Mouse (Mus musculus) layer of hippocampus, adult 11-12 months (tissue): ENCODE measurements around the gene Pde1b.

Experiments
- DNase-seq: peaks from one replicate; pipeline ENCODE4 v3.0.0; 2022; ENCODE audit warnings: low spot score

The Pde1b gene

GRCm38 (mm10) chr15:103509317-103509716 is 6.5 kb downstream of the Pde1b start:
- DNase-seq = no peak

GRCm38 (mm10) chr15:103511652-103512051 is 8.8 kb downstream of the Pde1b start:
- DNase-seq = peak; percentile 57

GRCm38 (mm10) chr15:103513621-103514031 is 10.8 kb downstream of the Pde1b start:
- DNase-seq = no peak

GRCm38 (mm10) chr15:103514119-103514518 is 11.3 kb downstream of the Pde1b start:
- DNase-seq = peak; percentile 72

GRCm38 (mm10) chr15:103514914-103515313 is 12.1 kb downstream of the Pde1b start:
- no peak for DNase-seq

GRCm38 (mm10) chr15:103518600-103519385 is 16.0 kb downstream of the Pde1b start:
- no peak for DNase-seq

GRCm38 (mm10) chr15:103519386-103520378 is 16.8 kb downstream of the Pde1b start:
- no peak for DNase-seq

- DNase-seq = no peak
Measured at GRCm38 (mm10) chr15:103522458-103523099, 19.7 kb downstream of the Pde1b start.

- no peak for DNase-seq
Measured at GRCm38 (mm10) chr15:103523156-103523555, 20.3 kb downstream of the Pde1b start.

- DNase-seq = peak; percentile 63
Measured at GRCm38 (mm10) chr15:103530372-103530771, 27.5 kb downstream of the Pde1b start.

GRCm38 (mm10) chr15:103534054-103534620 is 31.3 kb downstream of the Pde1b start:
- DNase-seq = no peak

GRCm38 (mm10) chr15:103535030-103535429 is 32.2 kb downstream of the Pde1b start:
- no peak for DNase-seq

- no peak for DNase-seq
Measured at GRCm38 (mm10) chr15:103535786-103536185, 33.0 kb downstream of the Pde1b start.

- no peak for DNase-seq
Measured at GRCm38 (mm10) chr15:103536456-103536855, 33.6 kb downstream of the Pde1b start.

- peak; percentile 67 for DNase-seq
Measured at GRCm38 (mm10) chr15:103537011-103537821, 34.4 kb downstream of the Pde1b start.

GRCm38 (mm10) chr15:103537822-103538213 is 35.0 kb downstream of the Pde1b start, which contains the start of gene Ppp1r1a:
Ppp1r1a (minus strand) TSS chr15:103538003.
- DNase-seq = peak; percentile 64

- no peak for DNase-seq
Measured at GRCm38 (mm10) chr15:103539259-103539658, 36.4 kb downstream of the Pde1b start.

- DNase-seq = no peak
Measured at GRCm38 (mm10) chr15:103540646-103541045, 37.8 kb downstream of the Pde1b start.

- no peak for DNase-seq
Measured at GRCm38 (mm10) chr15:103542526-103542925, 39.7 kb downstream of the Pde1b start.

GRCm38 (mm10) chr15:103547983-103548382 is 45.1 kb downstream of the Pde1b start:
- DNase-seq = no peak

GRCm38 (mm10) chr15:103549475-103549874 is 46.6 kb downstream of the Pde1b start:
- no peak for DNase-seq
